Mouse (Mus musculus): ENCODE measurements around the gene Dlx3.
A peak's percentile ranks its signal among the peaks of the same experiment; 100 is the strongest.

Dlx3 gene

GRCm38 (mm10) chr11:95119990-95120632 is at the start of gene Dlx3:
TSS of gene Dlx3 (plus strand) at chr11:95120119.
- DNase-seq (ENCODE audit: low spot score in 2 of 2): no peak

DNA sequence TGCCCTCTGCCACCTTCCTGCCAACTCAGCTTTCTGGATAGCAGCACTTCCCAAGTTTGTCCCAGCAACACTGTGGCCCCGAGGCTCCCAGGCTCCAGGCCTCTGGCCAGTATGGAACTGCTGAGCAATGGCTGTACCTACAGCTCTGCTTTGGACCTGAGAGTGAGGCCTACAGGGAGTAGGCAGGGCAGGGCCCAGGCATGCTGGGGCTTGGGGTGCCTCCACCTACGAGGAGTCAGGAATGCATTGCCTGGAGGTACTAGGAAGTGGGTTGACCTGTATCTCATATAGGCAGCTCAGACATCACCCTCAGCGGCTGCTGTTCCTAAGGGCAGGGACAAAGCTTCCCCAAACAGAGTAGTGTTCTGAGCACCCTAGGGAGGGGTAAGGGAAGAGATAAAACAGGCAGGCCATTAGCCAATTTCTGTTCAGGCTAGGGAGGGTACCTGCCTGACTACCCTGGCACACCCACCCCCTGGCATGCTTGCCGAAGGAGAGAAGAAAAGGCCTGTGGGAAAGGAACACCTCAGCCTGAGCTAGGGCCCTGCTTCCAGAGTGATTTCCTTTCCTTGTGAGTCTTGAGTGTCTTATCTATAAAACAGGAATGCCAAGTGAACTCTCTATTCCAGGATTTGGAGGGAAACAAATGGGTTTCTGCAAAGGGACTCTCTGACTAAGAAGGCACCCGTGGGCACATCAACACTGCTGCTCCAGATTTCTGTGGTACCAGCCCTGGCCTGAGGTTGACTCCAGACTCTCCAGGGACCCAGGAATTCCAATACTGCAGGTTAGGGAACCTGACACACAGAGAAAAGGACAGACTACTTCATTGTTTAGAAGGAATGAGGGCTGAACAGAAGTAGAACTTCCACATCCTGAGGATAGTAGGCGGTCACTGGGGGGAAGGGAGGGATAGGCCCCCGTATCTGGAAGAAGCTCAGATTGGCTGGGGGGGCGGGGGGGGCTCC is 49.5 kb upstream of the Dlx3 start:
- no peak for DNase-seq (ENCODE audit: low spot score in 2 of 2)

DNA sequence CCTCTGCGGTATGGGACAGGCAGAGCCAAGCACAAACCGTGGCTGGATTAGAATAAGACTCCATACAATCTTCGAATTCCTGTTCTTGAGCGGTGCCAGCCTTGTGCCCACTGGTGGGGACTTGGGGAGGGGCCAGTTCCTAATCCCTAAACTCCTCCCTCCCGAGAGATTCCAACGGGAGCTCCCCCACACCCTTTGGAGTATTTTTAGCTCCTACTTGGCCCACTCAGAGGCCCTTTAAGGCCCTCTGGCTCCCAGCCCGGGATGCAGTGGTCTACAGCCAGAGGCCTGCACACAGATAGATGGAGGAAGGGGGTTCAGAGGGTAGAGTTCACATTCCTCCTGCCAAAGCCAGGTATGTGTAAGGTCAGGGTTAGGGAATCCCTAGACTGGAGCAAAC is 48.7 kb upstream of the Dlx3 start:
- no peak for DNase-seq (ENCODE audit: low spot score in 2 of 2)

DNA sequence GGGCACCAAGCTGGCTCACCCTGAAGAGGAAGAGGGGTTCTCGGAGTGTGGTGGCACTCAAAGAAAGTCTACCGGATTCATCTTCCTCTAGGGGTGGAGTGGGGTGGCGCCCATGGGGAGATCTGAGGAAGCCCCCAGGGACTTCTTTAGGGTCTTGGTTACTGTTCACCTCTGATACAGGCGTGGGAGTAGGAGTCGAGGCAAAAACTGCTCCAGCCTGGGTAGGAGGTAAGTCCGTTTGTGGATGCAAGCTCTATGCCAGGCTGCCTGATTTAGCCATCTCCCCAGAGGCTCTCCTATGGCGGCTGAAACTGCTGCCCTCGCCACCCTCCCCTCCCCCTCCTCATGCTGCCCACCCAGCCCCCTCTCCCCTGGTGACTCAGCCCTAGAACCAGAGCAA is 47.8 kb upstream of the Dlx3 start:
- no peak for DNase-seq (ENCODE audit: low spot score in 2 of 2)

DNA sequence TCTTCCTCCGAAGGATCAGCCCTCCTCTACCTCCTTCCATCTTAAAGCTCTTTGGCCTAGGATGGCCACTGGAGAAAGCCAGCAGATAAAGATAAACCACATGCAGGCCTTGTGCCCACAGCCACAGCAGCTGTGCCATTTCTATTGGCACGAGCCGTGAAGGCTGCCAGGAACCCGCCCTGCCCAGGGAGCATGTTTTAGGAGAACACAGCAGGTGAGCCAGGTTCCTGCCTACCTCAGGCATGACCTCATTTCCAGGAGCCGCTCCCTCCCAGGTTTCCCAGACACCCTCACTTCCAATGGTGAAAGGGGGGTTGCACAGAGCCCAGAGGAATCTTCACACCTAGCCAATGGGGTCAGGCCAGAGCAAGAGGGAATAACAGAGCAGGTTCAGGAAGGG is 47.1 kb upstream of the Dlx3 start:
- DNase-seq (ENCODE audit: low spot score in 2 of 2): no peak

DNA sequence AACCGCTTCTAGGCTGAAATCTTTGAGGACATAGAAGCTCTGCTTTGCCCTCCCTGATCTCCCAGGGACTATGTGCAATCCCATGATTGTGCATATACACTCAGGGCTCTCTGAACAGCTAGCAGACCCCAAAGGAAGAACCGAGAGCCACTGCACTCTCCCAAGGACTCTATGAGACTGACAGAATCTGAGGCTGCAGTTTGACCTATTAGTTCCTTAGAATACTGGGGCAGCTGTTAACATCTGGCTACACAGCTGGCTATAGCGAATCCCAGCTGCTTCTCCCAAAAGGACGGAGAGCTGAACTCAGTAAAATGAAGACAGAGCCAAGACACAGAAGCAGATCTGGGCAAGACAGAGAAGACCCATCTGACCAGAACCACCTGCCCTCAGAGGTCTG is 46.1 kb upstream of the Dlx3 start:
- no peak for DNase-seq (ENCODE audit: low spot score in 2 of 2)

DNA sequence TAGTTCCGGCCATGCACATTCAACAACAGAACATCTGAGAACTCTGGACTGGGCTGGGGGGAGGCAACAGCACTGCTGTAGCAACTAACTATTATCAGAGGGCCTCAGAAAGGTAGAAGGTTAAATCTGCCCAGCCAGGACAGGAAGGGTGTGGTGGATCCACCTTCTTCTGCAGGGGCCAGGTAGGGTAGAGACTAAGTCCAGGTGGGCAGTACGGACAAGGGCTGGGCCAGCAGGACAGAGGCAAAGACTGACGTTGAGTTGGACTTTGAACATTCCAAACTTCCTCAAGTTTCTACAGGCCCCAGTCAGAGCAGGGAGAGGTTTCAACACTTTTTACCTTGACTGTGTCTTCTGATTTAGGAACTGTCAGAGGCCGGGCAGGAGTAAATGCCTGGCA is 45.2 kb upstream of the Dlx3 start:
- DNase-seq (ENCODE audit: low spot score in 2 of 2): no peak

DNA sequence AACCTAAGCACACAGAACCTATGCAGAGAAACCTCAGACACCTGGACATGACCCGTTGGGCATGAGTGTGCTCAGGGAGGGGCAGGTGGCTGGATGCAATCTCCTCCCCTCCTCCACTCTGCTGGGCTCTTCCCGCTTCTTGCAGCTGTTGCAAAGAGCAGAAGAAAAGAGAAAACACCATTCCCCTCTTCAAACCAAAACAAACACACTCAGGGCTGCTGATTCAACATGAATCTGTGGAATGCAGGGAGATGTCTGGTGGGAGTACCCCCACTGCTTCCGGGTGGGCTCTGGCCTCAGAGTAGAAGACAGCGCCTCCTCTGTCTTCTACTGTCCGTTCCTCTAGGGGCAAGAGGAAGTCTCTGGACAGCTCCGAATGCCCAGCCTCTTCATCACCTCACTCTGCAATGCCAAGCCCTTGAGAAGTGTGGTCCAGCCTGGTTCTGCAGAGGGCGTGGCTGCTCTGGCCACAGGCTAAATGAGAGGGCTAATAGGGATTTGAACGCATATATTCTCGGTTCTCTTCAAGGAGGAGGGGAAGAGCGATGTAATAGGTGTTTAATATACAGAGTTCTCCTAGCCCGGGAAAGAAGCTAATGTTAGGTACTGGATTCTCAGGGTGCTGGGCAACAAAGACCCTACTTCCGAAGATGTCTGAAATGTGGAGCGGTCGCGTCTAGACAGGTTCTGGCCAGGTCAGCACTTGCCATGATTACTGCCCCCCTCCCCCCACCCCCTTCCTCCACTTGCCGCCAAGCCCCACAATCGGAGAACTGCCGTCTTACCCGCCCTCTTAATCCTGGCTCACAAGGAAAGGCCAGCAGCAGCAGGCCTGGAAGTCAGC is 44.5 kb upstream of the Dlx3 start:
- DNase-seq (ENCODE audit: low spot score in 2 of 2): no peak

DNA sequence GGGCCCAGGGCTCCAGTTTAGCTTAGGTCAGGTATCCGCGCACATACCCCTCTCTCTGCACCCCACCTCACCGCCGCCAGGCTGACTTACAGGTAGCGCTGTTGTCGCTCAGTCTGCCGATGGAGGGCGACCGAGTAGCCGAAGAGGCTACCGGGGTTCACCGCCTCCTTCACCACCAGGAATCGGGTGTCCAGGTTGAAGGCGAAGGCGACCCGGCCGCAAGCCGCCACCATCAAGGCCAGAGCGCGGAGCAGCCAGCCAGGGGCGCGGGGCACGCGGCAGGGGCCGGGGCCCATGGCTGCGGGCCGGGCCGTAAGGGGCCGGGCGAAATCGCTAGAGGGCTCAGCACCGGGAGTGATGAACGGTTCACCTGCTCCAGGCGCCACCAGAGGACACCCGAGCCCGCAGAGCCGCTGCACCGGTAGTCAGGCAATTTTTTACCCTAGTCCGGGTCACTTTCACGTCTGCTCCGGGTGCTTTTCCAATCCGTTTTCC is 43.8 kb upstream of the Dlx3 start:
- peak; percentile 53 to 56 for DNase-seq (ENCODE audit: low spot score in 2 of 2)

- peak; percentile 54 to 55 for DNase-seq (ENCODE audit: low spot score in 2 of 2)
Measured at GRCm38 (mm10) chr11:95076536-95077111, 43.3 kb upstream of the Dlx3 start, which contains the start of gene Itga3. TSS of gene Itga3 (minus strand) at chr11:95076801.

DNA sequence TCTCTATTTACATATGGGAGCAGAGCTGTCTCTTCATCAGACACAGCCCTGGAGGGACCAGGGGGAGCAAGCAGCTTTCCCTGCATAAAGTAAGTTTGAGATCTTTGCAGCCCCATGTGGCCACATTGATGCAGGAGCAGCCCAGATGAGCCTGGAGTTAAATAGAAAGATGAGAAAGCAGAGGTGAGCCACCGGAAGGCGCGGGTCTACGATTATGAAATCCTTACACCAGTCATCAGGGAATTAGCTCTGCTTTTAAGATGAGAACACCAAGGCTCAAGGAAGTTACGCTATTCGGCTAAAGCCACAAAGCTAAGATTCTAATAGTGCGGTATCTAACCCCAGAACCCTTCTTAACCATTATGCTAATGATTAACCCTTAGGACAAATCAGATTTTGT is 42.0 kb upstream of the Dlx3 start:
- DNase-seq (ENCODE audit: low spot score in 2 of 2): no peak

DNA sequence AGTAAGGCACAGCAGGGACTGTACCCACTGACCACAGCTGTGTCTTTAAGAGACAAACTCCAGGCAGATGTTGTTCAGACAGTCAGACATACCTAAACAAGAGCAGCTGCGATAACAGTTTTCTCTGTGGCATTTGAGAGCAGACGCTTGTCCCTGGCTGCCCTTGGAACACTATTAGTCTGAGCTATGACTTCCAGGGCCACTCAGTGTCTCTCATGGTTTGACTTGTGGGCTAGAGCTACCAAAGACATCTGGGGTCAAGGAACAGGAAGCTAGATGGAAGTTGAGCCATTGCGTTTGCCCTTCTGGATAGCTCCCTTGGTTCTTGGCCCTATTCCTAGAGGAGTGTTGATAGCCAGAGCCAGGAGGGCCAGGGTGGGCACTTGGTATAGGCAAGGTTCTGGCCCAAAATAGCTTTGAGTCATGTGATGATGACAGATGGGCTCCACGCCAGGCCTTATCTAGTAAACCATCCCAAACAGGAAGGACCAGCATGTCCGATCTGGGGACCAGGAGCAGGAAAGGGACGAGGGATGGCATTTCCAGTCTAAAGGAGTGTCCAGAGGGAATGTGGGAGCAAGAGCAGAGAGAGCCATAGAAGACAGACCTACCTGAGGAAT is 40.6 kb upstream of the Dlx3 start:
- DNase-seq (ENCODE audit: low spot score in 2 of 2): no peak

- DNase-seq (ENCODE audit: low spot score in 2 of 2): no peak
Measured at GRCm38 (mm10) chr11:95080783-95081182, 39.1 kb upstream of the Dlx3 start.

DNA sequence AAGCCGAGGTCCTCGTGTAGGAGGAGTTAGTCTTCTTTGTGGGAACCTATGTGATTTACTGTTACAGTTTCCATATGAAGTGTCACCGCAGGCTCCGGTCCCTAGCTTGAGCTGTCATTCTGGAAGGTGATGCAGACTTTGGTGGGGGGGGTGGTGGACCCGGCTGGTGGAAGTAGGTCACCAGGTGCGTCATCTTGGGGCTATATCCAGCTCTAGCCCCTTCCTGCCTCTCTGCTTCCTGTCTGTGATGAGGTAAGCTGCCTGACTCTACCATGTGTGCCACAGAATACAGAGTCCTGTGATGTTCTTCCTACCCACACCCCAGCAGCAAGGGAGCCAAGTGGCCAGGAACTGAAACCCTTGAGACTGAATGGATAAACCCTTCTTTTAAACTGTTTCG is 37.0 kb upstream of the Dlx3 start:
- DNase-seq (ENCODE audit: low spot score in 2 of 2): no peak

GRCm38 (mm10) chr11:95084175-95084574 is 35.7 kb upstream of the Dlx3 start:
- DNase-seq (ENCODE audit: low spot score in 2 of 2): no peak

DNA sequence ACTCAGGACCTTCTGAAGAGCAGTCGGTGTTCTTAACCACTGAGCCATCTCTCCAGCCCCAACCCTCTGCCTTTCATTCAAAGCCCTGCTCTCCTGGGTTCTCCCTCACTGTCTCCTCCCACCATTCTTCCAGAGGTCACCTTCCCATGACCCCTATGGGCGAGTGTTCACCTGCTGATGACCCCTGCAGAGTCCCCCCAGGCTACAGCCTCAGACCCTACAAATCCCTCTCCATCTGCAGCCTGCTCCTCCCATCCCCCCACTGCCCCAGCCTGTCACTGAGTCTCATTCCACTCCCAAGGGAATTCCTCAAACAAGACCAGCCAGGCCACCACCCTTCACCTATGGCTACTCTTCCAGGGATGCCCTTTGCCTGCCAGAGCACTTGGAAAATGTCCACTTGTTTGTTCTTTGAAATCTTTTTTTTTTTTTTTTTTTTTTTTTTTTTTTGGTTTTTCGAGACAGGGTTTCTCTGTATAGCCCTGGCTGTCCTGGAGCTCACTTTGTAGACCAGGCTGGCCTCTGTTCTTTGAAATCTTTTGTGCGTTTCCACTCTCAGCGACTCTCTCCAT is 35.0 kb upstream of the Dlx3 start:
- DNase-seq (ENCODE audit: low spot score in 2 of 2): no peak

DNA sequence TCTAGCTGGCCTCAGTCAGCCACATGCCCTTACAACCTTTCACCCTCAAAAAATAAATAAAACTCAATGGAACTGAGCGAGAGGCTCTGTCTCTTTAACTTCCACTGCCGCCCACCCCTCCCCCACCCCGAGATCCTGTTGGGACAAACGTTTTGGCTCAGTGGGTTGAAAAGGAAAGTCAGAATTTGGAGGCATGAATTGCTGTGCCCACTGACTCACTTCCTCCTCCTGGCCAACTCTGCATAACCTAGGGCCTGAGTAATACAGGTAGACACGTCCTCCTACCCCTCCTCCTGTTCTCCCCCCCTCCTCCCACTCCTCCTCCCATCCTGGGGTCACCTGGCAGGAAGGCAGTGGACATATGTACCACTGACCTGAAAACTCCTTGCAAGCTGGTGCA is 34.2 kb upstream of the Dlx3 start:
- no peak for DNase-seq (ENCODE audit: low spot score in 2 of 2)

DNA sequence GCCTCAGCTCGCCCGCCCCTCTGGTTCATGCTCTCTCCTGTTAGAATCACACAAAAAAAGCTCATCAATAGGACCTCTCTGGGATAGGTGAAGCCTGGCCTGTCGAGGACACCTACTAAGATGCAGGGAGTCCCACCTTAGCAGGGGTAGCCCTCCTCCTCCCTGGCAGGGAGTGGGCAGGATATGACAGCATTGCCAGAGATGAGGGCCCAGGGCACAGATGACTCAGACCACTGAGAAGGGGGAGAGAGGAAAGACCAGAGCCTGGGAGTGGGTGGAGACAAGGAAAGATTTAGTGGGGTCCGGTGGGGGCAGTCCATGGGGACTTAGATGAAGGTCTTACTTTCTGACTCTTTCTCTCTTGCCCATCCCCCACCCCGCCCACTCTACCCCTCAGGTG is 33.7 kb upstream of the Dlx3 start:
- DNase-seq (ENCODE audit: low spot score in 2 of 2): no peak

- no peak for DNase-seq (ENCODE audit: low spot score in 2 of 2)
Measured at GRCm38 (mm10) chr11:95087301-95088228, 32.4 kb upstream of the Dlx3 start.

DNA sequence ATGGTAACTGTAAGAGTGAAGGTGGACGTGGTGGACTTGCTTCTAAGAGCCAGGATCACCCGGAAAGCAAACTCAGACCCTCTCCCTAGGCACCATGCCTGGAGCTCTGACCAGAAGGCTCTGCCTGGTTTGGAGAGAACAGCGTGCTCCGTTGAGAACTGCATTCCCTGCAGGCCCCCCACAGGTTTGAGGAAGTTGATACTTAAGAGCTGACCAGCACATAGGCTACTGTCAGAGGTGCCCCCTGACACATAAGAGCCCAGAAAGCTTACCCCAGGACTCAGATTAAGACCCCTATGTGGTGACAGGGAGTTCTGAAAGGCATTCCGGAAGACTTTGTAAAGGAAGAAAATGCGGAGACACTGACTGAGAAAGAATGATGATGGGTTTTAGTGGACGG is 31.6 kb upstream of the Dlx3 start:
- no peak for DNase-seq (ENCODE audit: low spot score in 2 of 2)

Data from right cerebral cortex, adult 2 months (tissue).